Mouse (Mus musculus) embryonic fibroblast, embryonic 13.5 days (primary cell): Measurements from ENCODE around the gene Sipa1.

ENCODE experiments used
- CTCF ChIP-seq: IDR thresholded peaks from 2 replicates; pipeline ENCODE4 v1.5.1; 2011; ENCODE audit warnings: mild to moderate bottlenecking, control low read depth, low read length, moderate library complexity, borderline replicate concordance; ENCODE audit not compliant: insufficient read depth
- POLR2A ChIP-seq: IDR thresholded peaks from 2 replicates; pipeline ENCODE4 v1.6.1; 2011; ENCODE audit warnings: low read depth, mild to moderate bottlenecking, control low read depth, low read length, moderate library complexity

DNA sequence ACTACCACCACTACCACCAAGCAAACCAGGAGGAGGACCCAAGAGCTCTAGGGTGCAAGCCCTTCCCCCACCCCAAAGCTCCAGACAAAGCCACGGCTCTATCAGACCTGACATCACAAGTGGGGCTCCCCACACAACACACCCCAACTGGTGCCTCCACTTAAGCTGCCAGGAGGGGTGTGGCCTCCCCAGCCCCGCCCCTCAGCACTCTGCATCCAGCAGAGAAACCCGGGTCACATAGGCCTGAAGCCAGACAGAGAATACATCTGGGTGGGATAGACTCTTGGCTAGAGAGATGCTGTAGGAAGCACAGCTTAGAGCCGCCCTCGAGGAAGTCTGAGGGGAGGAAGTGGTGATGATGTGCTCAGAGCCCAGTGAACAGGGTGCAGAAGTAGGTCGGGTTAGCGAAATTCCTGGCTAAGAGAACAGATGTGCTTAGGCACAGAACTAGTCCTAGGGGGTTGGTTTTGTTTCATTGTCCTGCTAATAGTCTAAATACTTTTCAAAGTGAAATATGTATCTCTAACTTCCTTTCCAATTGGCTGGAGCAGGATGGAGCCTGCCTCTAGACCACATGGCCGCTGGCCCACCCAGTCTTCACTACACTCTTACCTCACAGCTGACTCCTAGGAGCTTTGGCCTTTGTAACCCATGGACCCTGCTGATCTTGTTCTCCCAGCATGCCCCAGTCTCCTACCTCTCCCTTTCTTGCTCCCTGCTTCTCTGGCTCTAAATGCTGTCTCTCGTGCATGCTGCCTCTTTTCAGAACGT lies 41.5 kb upstream of the Sipa1 start:
- TF ChIP-seq CTCF: no peak
- no peak for TF ChIP-seq POLR2A
